In the genomic region with DNA sequence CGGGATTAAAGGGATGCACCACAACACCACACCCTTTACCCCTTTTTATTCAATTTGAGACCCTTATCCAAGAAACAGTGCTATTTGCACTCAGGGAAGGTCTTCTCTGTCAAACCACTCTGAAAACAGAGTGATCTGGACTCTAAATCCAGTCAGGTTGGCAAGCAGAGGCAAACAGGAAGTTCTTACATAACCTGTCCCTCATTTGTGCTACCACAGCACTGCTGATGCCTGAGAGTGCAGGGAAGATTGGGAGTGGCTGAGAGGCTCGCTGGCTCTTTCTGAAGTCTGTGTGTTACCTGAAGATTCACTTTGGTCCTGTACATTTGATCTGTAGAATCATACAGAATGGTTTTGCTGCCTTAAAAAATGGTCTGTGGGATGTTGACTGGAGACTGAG, we compare ENCODE assay signal across 19 mouse cellular contexts. TPM values are rescaled to one million over a fixed set of nuclear protein-coding genes. Genes with fewer than 3 reads are reported as not detected.
DNase-seq lines count a peak whose midpoint lies in the region; ATAC-seq and TF ChIP-seq lines count a peak whose summit lies in the region.
"Had no signal": no experiment of that assay in that cellular context is flagged by ENCODE, and none has a peak within 500 bp of the region (broad histone marks: within the 10 kb centered on the region; RNA-seq: fewer than 3 reads in every experiment).

No protein-coding gene starts in this region.

- H3K4me2 ChIP-seq in kidney, embryonic 15.5 days, result no peak overlapping the region
- no peak overlapping the region for H3K4me2 ChIP-seq in intestine, postnatal 0 days (replicated peaks; ENCODE audit: low read depth)
- H3K4me2 ChIP-seq: embryonic facial prominence, embryonic 13.5 days; liver, embryonic 13.5 days had no signal

- H3K27ac ChIP-seq in gastrocnemius, adult 2 months, result 0 out of 2 replicates have a peak overlapping the region, but pooled peaks have one; percentile 2
- no peak overlapping the region for H3K27ac ChIP-seq in kidney, embryonic 15.5 days
- H3K27ac ChIP-seq in intestine, postnatal 0 days (ENCODE audit: low read depth, low read length), result no peak overlapping the region
- H3K27ac ChIP-seq: embryonic facial prominence, embryonic 13.5 days; liver, embryonic 13.5 days had no signal

- no peaks in the 10 kb centered on the region for H3K9me3 ChIP-seq in kidney, embryonic 15.5 days (replicated peaks)
- no peaks in the 10 kb centered on the region for H3K9me3 ChIP-seq in intestine, postnatal 0 days (ENCODE audit: control insufficient read depth)
- H3K9me3 ChIP-seq: embryonic facial prominence, embryonic 13.5 days; liver, embryonic 13.5 days had no signal

- no peaks in the 10 kb centered on the region for H3K27me3 ChIP-seq in kidney, embryonic 15.5 days
- no peaks in the 10 kb centered on the region for H3K27me3 ChIP-seq in intestine, postnatal 0 days (replicated peaks; ENCODE audit: control insufficient read depth, insufficient read depth, low read length)
- H3K27me3 ChIP-seq: CH12.LX; embryonic facial prominence, embryonic 13.5 days; liver, embryonic 13.5 days had no signal

- no peak overlapping the region for H3K4me3 ChIP-seq in gastrocnemius, adult 2 months
- H3K4me3 ChIP-seq in kidney, embryonic 15.5 days (replicated peaks), result no peak overlapping the region
- H3K4me3 ChIP-seq in intestine, postnatal 0 days (ENCODE audit: low read depth, low read length), result no peak overlapping the region
- H3K4me3 ChIP-seq: embryonic facial prominence, embryonic 13.5 days; liver, embryonic 13.5 days had no signal

- intact Hi-C loops in gastrocnemius, adult 2 months (cut with DNase I), result no loop called here
- intact Hi-C loops in gastrocnemius, postnatal 14 days (cut with DNase I; ENCODE audit: low total_unique reads), result no loop called here

- ATAC-seq in kidney, embryonic 15.5 days (replicated peaks; ENCODE audit: low FRiP score), result no peak
- ATAC-seq in intestine, postnatal 0 days, result no peak
- ATAC-seq: forebrain, embryonic 14.5 days; hindbrain, embryonic 16.5 days; lung, postnatal 0 days; midbrain, embryonic 16.5 days had no signal

- no peaks in the 10 kb centered on the region for H3K36me3 ChIP-seq in kidney, embryonic 15.5 days
- no peaks in the 10 kb centered on the region for H3K36me3 ChIP-seq in intestine, postnatal 0 days (ENCODE audit: control insufficient read depth, insufficient read depth)
- H3K36me3 ChIP-seq: embryonic facial prominence, embryonic 13.5 days; liver, embryonic 13.5 days had no signal

- WGBS in kidney, embryonic 15.5 days, result 68% methylated on average over 2 of the region's 2 CpGs
- 50% methylated on average over 2 of the region's 2 CpGs for WGBS in intestine, postnatal 0 days

- H3K9ac ChIP-seq in kidney, embryonic 15.5 days, result no peak overlapping the region
- H3K9ac ChIP-seq in intestine, postnatal 0 days (ENCODE audit: low read depth, low read length), result no peak overlapping the region
- H3K9ac ChIP-seq: embryonic facial prominence, embryonic 13.5 days; liver, embryonic 13.5 days had no signal

- no peak for TF ChIP-seq CTCF in gastrocnemius, adult 2 months (IDR thresholded peaks at IDR 0.05)
- no peak for TF ChIP-seq CTCF in intestine, postnatal 0 days (IDR thresholded peaks at IDR 0.05; ENCODE audit: low read depth)

- H3K4me1 ChIP-seq in kidney, embryonic 15.5 days, result no peaks in the 10 kb centered on the region
- 0 out of 2 replicates have a peak, but pooled peaks cover 2% of the 10 kb centered on the region for H3K4me1 ChIP-seq in intestine, postnatal 0 days (replicated peaks; ENCODE audit: control insufficient read depth, insufficient read depth, low read length)
- H3K4me1 ChIP-seq: embryonic facial prominence, embryonic 13.5 days had no signal

- DNase-seq in gastrocnemius, adult 2 months, result no peak
- DNase-seq in gastrocnemius, postnatal 14 days, result no peak
- DNase-seq in kidney, adult 9 months, result peak; percentile 80
- DNase-seq in NIH3T3 (ENCODE audit: low read depth), result peak; percentile 4
- DNase-seq in kidney, postnatal 36 days, result peak; percentile 51 to 72
- no peak for DNase-seq in adrenal gland, postnatal 36 days
- DNase-seq: cerebellum, adult 9-10 months; heart, postnatal 36 days; liver, embryonic 13.5 days; right cerebral cortex, postnatal 14 days; thymus, adult 2 months had no signal

RNA-seq across cellular contexts. Expression of gene Abhd5, which starts 14.7 kb away (rescaled TPM):
- 10 to 100 TPM; 41.2 to 53.5 TPM for total RNA-seq in gastrocnemius, adult 2 months (2021)
- total RNA-seq in gastrocnemius, postnatal 14 days (2021), result 10 to 100 TPM; 26.0 to 26.3 TPM
- 20.9 and 27.4 TPM in 2 replicates for polyA plus RNA-seq in kidney, embryonic 15.5 days (2015; fragmentation: Nextera tagmentation; extraction: Ambion mirVana)
- 49.0 and 50.8 TPM in 2 replicates for polyA plus RNA-seq in intestine, postnatal 0 days (2015; fragmentation: Nextera tagmentation; extraction: Ambion mirVana)
- 100 to 1,000 TPM in 1 of 2 experiments, 10 to 100 TPM in 1; 91.9 to 117 TPM for total RNA-seq in adrenal gland, postnatal 36 days (2021)

RNA-seq across cellular contexts. Expression of gene Ano10, which starts 42.5 kb away (rescaled TPM):
- total RNA-seq in gastrocnemius, adult 2 months (2021), result 10 to 100 TPM; 40.7 to 49.0 TPM
- total RNA-seq in gastrocnemius, postnatal 14 days (2021), result 10 to 100 TPM; 36.6 to 39.4 TPM
- polyA plus RNA-seq in kidney, embryonic 15.5 days (2015; fragmentation: Nextera tagmentation; extraction: Ambion mirVana), result 32.0 and 36.2 TPM in 2 replicates
- polyA plus RNA-seq in intestine, postnatal 0 days (2015; fragmentation: Nextera tagmentation; extraction: Ambion mirVana), result 47.7 and 51.9 TPM in 2 replicates
- total RNA-seq in adrenal gland, postnatal 36 days (2021), result 10 to 100 TPM; 61.7 to 95.9 TPM

Comparison
In these comparisons a context has a peak if more than half of its experiments do, and no peak if none do; other contexts are left out.
1. DNase-seq: peak in kidney, adult 9 months (single experiment), NIH3T3 (single experiment) and kidney, postnatal 36 days (2 of 2); none in gastrocnemius, adult 2 months (single experiment), gastrocnemius, postnatal 14 days (single experiment) and adrenal gland, postnatal 36 days (0 of 2).